Mouse (Mus musculus): ENCODE results near the gene Npm1. TPM values are rescaled to one million over a fixed set of nuclear protein-coding genes. Genes with fewer than 3 reads are reported as not detected.

Gene Npm1
- 528 to 593 TPM (median 540 TPM) in 4 replicates for total RNA-seq (2023; ENCODE audit: inconsistent age)

GRCm38 (mm10) chr11:33162998-33163506 is at the start of gene Npm1:
Npm1 (minus strand) TSS chr11:33163206.

GRCm38 (mm10) chr11:33203383-33204328 is 40.6 kb upstream of the Npm1 start, which contains the start of gene Tlx3:
Tlx3 (minus strand) TSS chr11:33203589.

GRCm38 (mm10) chr11:33147171-33147571 is 15.8 kb downstream of the Npm1 start, which contains the start of gene Fgf18:
Fgf18 (minus strand) TSS chr11:33147400.

Other genes with a start within 250 kb of the Npm1 start
- not detected in 4 replicates for gene Fgf18, start 15.8 kb downstream of the Npm1 start, total RNA-seq (2023; ENCODE audit: inconsistent age)
- not detected in 4 replicates for gene Tlx3, start 40.4 kb upstream of the Npm1 start, total RNA-seq (2023; ENCODE audit: inconsistent age)
- gene Gm12117, start 113.5 kb upstream of the Npm1 start, total RNA-seq (2023; ENCODE audit: inconsistent age): not detected in 4 replicates